Mouse (Mus musculus): Measurements from ENCODE around the gene Fry.

GRCm38 (mm10) chr5:150302996-150303395 is 184.6 kb downstream of the Fry start:
- TF ChIP-seq CTCF (IDR thresholded peaks at IDR 0.05; ENCODE audit: extremely low read depth, insufficient read depth, low read length), result no peak
- TF ChIP-seq POLR2A (IDR thresholded peaks at IDR 0.05; ENCODE audit: extremely low read depth, insufficient read depth, low read length), result no peak
